Mouse (Mus musculus) adipocyte (in vitro differentiated cells): Measurements from ENCODE around the gene Opcml.
A peak's percentile ranks its signal among the peaks of the same experiment; 100 is the strongest.

Experiments
- DNase-seq: peaks from one replicate; pipeline ENCODE4 v3.0.0-alpha.2; 2016; ENCODE audit warnings: low spot score

The Opcml gene

DNA sequence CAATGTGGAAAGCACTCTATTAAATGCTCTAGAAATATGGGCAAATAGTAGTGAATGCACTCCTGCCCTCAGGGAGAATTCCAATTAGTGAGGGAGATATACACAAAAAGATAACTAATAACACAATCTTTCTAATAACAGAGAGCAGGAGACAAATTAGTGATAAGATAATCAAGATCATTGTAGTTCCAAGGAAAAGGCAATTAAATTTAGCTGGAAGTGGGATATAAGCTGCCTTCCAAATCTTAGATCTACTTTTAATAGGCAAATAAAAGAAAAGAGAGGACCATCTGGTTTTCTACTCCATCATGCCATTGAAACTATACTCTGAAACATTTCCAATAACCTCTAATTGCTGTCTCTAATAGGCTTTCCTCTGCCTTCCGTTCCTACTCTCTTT lies 742.6 kb downstream of the Opcml start:
- DNase-seq, result no peak

DNA sequence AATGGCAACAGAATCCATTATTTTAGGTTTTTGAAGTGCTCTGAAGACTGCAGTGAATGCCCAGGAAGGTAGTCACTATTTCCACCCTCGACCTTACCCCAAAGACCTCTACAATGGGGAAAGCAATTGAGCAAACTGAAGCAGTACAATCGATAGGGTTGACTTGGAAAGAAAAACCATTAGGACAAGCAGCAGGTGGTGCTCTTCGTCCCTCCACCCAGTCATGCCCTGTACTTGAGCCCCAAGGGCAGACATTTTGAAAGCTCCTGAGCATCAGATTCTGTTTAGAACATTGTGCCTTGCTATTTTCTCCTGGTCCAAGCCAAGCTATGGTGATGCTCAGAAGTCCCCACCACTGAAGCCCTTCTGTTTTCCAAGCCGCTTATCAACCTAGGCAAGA lies 744.4 kb downstream of the Opcml start:
- no peak for DNase-seq

DNA sequence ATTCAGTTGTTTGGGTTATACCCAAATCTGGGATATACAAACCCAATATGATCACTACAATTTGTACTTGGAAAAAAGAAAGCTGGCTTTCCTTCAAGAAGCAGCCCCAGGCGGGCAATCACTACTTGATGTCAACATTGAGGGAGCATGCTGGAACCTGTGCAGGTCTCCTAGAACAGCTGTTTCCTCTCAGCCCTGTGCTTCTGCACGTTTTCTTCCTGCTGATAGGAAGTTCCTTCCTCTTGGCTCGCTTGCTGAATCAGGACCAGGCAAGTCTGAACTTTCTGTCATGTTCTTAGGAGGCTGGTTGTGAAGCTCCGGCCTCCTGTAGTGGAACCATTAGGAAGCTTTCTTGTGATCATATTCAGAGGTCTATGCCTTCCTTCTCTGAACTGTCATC lies 746.1 kb downstream of the Opcml start:
- no peak for DNase-seq

DNA sequence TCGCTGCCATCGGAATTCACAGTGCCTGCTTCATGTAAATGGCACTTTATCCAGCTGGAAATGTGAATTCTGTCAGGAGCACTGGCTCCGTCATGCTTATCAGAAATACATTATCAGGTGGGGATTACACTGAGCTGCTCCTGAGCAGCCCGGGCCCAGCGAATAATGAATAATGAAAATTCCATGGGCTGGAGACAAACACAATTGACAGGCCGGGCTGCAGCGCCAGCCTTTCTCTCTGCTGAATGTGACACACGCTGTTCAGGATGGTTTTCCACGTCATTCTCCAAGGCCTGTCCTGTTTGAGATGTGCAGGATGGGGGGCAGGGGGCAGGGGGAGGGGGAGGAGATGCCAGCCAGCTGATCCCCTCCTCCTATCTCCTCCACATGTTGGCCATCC lies 757.6 kb downstream of the Opcml start:
- no peak for DNase-seq

DNA sequence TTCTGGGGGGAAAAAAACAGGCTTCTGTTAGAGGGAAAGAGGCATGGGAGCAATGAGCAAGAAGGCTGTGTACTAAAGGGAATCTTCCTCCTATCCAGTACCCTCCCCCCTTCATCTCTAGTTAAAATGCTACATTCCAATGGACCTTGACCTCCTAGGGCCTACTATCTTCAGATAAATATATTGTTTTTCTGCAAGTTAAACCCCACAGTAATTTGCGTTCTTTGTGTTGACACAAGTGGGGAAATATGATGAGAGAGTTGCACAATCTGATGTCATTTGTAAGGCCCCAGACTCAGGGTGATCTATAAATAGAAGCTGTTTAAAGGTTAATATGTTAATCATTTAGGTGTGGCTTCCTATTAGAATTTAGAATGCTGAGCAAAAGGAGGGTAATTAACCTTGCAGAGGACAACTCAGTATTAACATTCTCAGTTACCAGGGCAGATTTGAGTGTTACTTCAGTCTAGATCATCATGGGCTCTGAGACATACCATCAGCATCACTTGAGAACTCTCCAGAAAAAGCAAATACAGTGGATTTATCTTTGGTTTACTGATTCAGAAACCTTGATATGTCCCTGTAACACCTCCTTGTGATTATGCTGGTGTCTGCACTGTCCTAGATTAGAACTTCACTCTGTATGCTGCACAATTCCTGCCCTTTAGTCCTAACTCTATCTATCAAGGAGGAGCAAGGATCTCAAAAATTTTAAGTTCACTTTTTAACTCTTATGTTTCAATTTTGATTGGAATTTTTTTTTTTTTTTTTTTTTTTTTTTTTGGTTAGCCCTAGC lies 762.0 kb downstream of the Opcml start:
- no peak for DNase-seq

DNA sequence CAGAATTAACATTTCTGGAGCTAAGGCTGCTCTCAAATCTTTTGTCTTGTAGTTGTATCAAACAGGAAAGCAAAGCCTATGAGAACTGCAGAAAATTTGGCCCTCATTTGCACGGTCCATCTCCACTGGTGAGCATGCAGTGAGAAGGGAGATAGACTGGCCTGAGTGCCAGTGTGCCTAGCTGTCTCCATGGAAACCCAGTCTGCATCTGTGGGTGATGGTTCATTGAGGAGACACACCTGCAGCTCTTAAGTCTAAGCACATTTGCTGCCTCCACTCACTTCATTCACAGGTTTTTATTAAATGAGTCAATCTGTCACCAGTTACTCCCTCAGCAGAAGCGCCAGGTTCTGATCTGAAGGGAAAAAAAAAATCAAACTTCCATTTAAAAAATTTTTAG lies 768.1 kb downstream of the Opcml start:
- DNase-seq, result no peak

DNA sequence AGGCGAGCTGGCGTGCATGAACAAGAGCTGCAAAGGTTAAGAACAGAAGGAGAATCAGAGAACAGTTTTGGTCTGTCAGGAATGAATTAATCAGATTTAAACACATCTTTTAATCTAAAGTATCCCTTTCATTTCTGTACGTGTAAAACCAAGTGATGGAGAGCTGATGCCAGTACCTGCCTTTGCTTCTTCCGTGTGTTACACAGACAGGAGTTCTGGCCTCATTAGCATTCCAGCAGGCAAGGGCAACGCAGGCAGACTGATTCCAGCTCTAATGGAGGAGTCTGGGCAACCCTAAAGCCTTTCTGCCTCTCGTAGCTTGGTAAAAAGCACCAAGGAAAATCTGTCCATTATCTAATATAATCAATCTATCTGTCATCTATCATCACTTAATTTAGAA lies 771.2 kb downstream of the Opcml start:
- DNase-seq, result no peak

DNA sequence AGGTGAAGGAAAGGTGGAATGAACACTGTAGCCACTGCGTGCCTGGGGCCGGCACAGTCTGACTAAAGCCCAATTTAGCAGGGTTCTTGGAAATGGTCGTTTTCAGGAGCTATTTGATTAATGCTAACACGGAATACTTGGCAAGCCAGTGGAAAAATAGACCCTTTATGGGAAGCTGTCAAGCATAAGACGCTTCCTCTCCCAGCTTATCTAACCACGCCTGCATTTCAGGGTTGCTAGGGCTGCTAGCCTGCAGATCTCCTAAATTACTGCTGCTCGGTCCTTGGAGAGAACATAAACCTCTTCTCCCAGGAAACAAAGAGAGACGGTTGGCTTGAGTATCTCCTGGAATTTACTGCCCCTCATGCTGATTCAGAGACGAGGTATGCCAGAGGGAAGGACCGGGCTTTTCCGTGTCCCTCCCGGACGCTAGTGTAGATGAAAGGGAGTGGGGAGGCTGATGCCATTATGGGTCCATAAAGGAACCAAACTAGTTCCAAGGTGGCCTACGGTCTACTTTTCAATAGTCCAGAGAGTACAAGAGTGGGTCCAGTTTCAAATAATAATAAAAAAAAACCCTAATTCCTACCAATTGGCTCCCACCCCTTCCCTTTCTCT lies 772.6 kb downstream of the Opcml start:
- no peak for DNase-seq

DNA sequence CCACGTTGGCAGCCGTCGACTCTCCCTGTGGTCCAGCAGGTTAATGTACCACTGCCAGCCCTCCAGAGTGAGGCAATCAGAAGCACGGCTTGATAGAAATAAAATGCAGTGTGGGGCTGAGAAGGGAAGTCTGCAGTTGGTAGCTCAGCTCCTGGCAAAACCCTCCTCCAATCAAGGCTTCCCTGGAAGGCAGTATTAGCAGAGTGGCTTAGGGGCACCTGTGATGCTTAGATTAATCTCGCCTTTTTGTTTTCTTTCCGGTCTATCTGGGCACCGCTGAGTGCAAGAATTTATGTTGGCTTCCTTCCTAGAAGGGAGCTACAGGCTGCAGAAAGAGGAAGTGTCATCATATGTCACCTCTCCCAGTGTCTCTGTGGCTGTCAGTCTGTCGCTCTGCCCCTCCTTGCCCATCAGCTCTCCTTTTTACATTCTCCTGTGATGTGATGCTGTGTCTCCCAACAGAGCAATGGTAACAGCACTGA lies 778.5 kb downstream of the Opcml start:
- no peak for DNase-seq

DNA sequence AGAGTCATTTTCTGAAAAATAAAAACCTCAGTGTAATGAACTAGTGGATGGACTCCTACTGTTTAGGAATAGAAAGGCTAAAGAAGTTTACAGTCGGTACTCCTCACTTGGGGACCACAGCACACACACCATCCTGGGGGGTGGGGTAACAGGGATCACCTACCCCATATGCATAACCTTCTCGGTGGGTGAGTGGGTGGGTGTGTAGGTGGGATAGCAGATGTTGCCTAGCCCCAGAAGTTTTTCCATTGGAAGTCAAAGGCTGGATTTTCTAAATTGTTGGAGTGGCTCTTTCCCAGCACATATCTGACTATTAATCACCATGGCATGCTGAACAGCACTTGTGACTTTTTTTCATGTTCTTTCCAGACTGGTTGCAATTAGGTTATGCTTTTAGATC lies 779.2 kb downstream of the Opcml start:
- DNase-seq, result no peak

DNA sequence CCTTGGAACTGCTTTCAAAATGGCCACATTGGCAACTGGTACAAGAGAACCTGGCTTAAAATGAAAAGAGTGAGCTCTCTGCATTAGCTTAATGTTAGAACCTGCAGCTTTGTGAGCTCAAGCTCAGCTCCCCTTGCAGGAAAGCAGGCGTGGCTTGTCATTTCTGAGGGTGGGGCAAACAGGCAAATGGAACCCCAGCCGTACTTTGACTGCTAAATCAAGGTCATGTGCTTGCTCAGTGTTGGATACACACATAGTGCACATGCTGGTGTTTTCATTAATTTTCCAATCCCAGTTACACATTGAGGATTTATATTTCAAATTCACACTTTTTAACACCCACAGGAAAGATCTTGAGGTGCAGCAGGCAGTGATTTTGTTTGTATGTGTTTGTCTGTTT lies 781.1 kb downstream of the Opcml start:
- DNase-seq, result no peak

DNA sequence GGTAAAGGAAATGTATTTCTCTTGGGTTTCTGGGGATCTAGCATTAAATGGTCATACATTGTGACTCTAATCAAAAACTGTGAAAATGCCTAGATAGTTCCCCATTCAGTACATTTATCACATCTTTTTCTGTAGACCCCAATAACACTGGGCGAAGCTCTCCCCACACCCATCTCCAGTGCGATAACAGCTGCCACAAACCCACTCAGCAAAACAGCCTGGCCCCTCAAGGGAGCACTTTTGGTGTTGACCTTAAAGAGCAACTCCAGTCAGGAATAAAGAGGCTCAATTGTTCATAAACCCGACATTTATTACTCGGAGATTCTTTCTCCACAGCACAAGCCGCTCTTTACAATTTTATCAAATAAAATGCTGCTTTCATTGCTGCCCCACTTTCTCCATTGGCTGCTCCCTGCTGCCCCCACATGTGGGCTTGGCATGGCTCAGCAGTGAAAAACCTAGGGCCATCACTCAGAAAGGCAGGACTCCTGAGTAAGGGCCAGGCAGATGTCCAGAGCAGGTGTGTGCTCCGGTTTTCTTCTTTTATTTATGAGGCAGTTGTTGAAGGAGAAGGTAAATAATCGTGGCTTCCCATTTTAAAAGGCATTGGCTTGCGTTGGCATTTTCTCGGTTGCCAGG lies 781.7 kb downstream of the Opcml start:
- DNase-seq, result no peak

DNA sequence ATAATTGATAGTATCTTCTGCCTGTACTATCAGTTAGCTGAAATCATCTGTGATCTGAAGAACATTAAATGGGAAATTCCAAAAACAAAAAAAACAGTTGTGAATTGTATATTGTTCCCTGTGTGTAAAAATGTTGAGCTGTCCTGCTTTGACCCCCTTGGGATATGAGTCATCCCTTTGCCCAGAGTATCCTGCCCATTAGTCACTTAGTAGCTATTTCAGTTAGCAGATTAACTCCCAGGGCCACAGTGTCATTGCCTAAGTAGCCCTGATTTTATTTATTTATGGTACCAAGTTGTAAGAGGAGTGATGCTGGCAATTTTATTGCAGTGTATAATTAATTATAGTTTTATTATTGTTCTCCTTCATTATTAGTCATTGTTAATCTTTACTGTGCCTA lies 788.2 kb downstream of the Opcml start:
- DNase-seq, result peak; percentile 20

DNA sequence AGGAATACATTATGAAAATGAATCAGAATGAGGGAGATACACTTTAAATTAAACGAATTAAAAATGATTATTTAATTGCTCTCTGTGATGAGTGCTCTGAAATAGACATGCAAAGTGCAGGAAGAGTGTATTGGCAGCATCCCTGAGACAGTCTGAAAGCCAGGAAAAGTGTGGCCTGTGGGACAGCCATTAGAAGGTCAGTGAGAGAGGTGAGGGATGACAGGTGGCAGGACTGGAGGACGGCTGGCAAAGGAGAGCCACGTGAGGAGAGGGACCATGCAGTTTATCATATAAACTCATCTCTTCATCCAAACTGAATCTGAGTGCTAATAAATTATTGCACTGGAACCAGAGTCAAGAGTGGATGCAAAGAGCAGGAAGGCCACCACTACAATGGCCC lies 796.7 kb downstream of the Opcml start:
- DNase-seq, result no peak

DNA sequence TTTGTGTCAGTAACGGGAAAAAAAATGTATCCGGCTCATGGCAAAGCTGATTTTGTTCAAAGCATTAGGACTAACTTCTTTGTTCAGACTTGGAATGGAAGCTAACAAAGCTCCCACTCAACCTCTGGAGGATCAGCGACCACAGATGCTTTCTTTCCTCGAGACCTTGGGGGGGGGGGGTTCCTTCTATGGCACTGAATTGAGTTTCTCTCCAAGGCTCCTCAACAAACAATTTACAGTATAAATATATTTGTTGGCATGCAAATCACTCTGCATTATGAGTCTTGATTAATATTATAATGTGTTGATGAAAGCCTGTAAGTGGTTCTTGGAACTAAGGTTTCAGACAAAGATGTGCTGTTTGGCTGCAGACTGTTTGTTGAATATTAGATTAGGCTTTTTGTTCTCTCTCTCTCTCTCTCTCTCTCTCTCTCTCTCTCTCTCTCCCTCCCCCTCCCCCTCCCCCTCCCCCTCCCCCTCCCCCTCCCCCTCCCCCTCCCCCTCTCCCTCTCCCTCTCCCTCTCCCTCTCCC lies 797.3 kb downstream of the Opcml start:
- no peak for DNase-seq

DNA sequence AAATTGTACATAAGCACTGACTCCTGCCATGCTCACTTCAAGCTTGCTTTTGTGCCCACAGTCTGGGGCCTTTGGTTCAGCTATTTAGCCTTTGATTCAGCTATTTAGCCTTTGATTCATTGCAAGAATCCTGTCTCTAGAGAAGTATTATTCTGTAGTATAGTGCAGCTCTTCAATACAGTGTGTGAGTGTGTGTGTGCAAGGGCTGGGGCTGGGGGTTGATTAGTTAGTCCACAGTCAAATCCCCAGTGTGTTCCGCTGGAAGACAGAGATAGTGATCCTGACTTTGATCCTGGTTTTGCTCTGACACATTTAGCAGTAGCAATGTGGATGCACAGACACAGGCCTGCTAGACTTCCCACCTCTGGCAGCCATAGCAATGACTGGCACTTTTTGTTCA lies 797.9 kb downstream of the Opcml start:
- no peak for DNase-seq

DNA sequence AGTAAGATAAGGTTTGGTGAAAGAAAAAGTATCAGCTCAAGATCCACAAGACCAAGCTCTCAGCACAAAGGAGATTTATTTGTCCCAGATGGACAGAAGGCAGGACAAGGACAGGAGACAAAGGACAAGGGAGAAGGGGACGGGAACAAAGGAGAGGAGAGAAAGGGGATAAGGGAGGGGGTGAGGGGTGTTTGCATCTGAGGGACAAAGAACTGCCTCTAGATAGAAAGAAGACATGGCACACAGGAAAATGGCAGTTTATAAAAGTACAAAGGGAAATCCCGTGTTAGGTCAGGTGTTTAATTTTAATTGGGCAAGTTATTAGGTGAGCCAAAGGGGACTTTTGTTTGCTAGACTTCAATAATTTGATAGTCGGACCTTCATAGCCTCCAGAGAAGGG lies 801.6 kb downstream of the Opcml start:
- no peak for DNase-seq

DNA sequence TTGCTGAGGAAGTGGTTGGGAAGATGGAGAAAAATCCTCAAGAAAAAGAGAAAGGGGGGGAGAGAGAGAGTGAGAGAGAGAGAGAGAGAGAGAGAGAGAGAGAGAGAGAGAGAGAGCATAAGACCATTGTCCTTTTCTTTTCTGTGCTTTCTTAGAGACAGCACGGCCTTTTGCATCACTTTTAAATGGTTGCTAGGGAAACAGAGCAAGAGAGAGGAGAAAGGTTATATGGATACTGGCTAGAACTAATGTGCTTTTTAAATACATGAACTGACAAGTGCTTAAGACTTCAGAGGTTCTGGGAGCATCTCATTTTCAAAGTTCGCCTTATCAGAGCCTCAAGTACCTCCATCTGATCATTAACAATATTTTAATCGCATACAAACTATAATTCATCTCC lies 804.5 kb downstream of the Opcml start:
- no peak for DNase-seq

DNA sequence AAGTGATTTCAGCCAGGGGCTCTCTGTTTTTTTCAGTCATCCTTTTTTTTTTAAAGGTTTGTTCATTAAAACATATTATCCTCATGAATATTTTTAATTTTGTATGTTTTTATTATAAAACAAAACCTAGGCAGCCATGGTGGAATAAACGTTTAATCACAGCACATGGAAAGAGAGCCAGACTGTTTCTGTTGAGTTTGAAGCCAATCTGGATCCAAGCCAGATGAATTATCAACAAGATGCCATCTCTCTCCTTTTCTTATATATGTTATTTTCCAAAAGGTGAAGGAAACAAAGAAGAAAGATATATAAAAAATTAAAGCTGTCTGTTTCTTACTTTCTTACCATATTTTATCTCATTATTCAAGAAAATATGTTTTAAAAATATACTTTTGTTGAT lies 815.0 kb downstream of the Opcml start:
- no peak for DNase-seq

DNA sequence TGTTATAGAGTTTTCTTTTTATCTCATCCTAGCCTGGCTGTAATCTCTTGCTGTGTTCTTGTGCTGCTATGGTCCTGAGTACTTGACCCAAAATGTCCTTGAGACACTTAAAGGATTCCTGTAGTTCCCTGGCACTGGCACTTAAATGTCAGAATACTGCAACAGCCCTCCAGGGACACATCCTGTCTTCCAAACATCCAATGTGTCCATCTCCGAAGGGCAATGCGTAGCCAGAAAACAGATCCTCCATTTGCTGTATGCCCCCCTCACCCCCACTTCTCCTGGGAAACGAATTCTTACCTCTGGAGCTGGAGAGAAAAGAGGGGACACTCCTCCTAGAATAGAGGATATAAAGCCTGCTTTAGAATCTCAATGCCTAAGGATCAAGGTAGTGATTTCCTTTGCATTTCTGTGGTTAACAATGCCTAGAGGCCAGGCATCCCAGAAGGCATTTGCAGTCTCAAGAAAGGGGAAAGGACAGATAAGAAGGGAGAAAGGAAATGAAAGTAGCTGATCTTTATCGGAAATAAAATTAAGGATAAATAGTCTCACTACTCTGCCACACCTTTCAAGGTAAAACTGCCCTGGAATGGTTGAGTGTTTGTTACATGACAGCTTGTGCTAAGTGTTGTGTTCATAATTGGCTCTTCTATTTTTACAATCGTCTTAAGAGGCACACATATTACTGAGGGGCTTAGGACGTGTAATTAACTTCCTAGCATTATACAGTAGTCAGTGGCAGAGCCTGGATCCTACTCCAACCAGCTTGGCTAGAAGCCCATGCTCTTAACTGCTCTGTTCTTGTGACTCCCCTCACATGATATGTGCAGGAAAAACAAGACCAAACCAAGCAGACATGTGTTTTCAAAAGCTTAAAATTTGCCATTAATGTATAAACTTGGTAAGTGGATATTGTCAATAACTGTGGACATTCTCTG lies 823.4 kb downstream of the Opcml start:
- DNase-seq, result no peak

DNA sequence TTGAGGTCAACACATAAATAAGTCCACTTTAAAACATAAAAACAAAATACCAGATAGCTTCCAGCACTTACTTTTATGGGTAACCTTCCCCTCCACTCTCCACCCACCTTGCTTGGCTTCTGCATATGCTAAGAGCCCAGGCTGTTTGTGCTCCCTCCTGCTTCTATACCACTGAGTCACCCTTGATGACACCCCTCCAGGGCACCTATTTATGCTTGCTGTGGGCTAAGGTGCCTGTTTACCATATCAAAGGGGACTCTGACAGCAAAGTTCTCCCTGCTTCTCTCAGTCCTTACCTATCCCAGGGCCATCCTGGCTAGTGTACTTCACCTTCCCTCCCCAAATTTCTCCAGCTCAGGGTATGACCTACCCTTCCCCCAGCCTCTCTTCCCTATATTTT lies 824.9 kb downstream of the Opcml start:
- no peak for DNase-seq

DNA sequence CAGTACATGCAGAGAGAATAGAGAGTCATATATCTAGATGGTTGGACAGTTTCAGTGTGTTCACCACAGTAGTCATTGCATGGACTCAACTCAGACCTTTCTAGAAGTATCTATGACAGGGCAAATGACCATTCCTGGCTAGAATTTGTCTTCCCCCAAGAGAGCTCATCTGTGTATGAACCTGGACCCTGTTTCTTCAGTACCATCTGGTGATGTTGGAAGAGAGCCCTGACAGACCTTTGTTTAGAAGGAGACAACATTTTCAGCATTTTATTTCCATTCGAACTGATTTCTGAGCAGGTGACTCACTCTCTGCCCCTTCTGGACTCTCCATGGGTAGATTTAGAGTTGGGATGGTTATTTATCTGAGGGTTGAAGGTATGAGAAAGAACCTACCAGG lies 827.1 kb downstream of the Opcml start:
- DNase-seq, result no peak
